Mouse (Mus musculus) cerebellum, adult 2 months (tissue): ENCODE measurements around the gene Dnajc21.

ENCODE experiments used
- CTCF ChIP-seq: fragments of 200-500 bp; IDR thresholded peaks from 2 replicates; pipeline ENCODE4 v1.5.1; 2011; ENCODE audit warnings: low read depth, mild to moderate bottlenecking, control low read depth, low read length, moderate library complexity, borderline replicate concordance; ENCODE audit not compliant: insufficient read depth
- POLR2A ChIP-seq: fragments of 200-500 bp; IDR thresholded peaks from 2 replicates; pipeline ENCODE4 v1.6.1; 2011; ENCODE audit warnings: low read length, control low read depth, borderline replicate concordance; ENCODE audit not compliant: insufficient read depth

- no peak for TF ChIP-seq CTCF
- no peak for TF ChIP-seq POLR2A
Measured at GRCm38 (mm10) chr15:10486365-10486839, 16.1 kb upstream of the Dnajc21 start.
